Mouse (Mus musculus): Measurements from ENCODE around the gene Slc51a.

- no peak for TF ChIP-seq CTCF (IDR thresholded peaks at IDR 0.05; ENCODE audit: control insufficient read depth, insufficient read depth, insufficient read length)
- no peak for TF ChIP-seq CEBPB (IDR thresholded peaks at IDR 0.05; ENCODE audit: low read depth)
- no peak for TF ChIP-seq USF1 (IDR thresholded peaks at IDR 0.05; ENCODE audit: low read depth)
- TF ChIP-seq FOSL1 (IDR thresholded peaks at IDR 0.05; ENCODE audit: insufficient read depth, low read length, poor library complexity, severe bottlenecking): no peak
- no peak for TF ChIP-seq MYOG (IDR thresholded peaks at IDR 0.05; ENCODE audit: control insufficient read depth, extremely low read depth, insufficient read length)
- TF ChIP-seq MYOD1 (IDR thresholded peaks at IDR 0.05; ENCODE audit: control insufficient read depth, insufficient read length, low read depth): no peak
These were observed 25.7 kb upstream of the Slc51a start for GRCm38 (mm10) chr16:32513401-32513800.

Measured in C2C12 (cell line).